Mouse (Mus musculus) frontal cortex, postnatal 25 days (tissue): ENCODE data around the gene Acot13.
"Not testable (repeated sequence)": the region's sequence is repeated elsewhere in the genome, so short reads cannot be mapped to it uniquely, and the experiment has no call there.

Experiments
- DNase-seq, 2 experiments: peaks; one replicate each; pipeline ENCODE4 v3.0.0; 2022; ENCODE audit warnings: low spot score in 2 of 2

Acot13 gene

GRCm38 (mm10) chr13:24786014-24786490, 45.3 kb downstream of the Acot13 start:
- DNase-seq: no peak

- DNase-seq: no peak
These were observed 49.4 kb downstream of the Acot13 start for GRCm38 (mm10) chr13:24781916-24782315.

- DNase-seq: no peak
These were observed 52.5 kb downstream of the Acot13 start for GRCm38 (mm10) chr13:24778706-24779380.

- DNase-seq: no peak
These were observed 53.3 kb downstream of the Acot13 start for GRCm38 (mm10) chr13:24778026-24778425.

GRCm38 (mm10) chr13:24776146-24776844, 55.0 kb downstream of the Acot13 start:
- DNase-seq: no peak

GRCm38 (mm10) chr13:24771482-24771881, 59.9 kb downstream of the Acot13 start:
- not testable (repeated sequence) for DNase-seq
